Mouse (Mus musculus) G1E (cell line): Measurements from ENCODE around the gene Gnb4. TPM values are rescaled to one million over a fixed set of nuclear protein-coding genes. Genes with fewer than 3 reads are reported as not detected.
A peak's percentile ranks its signal among the peaks of the same experiment; 100 is the strongest.

Experiments
- ATAC-seq: 2 replicates; pipeline ENCODE4 v1.8.0; 2016; ENCODE audit warnings: mild to moderate bottlenecking; ENCODE audit not compliant: insufficient number of reproducible peaks, poor library complexity, low FRiP score, severe bottlenecking; ENCODE audit errors: extremely low read depth
- DNase-seq: peaks from one replicate; pipeline ENCODE4 v3.0.0; 2012; ENCODE audit warnings: low spot score
- H3K27me3 ChIP-seq: 2 replicates; pipeline ENCODE4 v1.6.1; 2012; ENCODE audit warnings: mild to moderate bottlenecking, low read length, inconsistent platforms; ENCODE audit not compliant: insufficient read depth
- H3K36me3 ChIP-seq: replicated peaks from 2 replicates; pipeline ENCODE3; 2012; ENCODE audit warnings: mild to moderate bottlenecking, inconsistent platforms
- H3K4me1 ChIP-seq: 2 replicates; pipeline ENCODE4 v1.6.1; 2012; ENCODE audit warnings: low read depth, low read length, inconsistent platforms, mixed read lengths; ENCODE audit not compliant: insufficient read depth
- H3K4me3 ChIP-seq: 2 replicates; pipeline ENCODE4 v1.5.1; 2012; ENCODE audit warnings: low read depth, mild to moderate bottlenecking, inconsistent platforms, low read length, moderate library complexity, mixed read lengths
- H3K9me3 ChIP-seq: replicated peaks from 2 replicates; pipeline ENCODE4 v1.6.1; 2012; ENCODE audit warnings: inconsistent platforms
- CTCF ChIP-seq: IDR thresholded peaks from 2 replicates; pipeline ENCODE4 v1.5.1; 2012; ENCODE audit warnings: low read depth, low read length, inconsistent platforms, mixed read lengths
- GATA1 ChIP-seq: IDR thresholded peaks from 2 replicates; pipeline ENCODE4 v1.6.1; 2012; ENCODE audit warnings: borderline replicate concordance, low read length, inconsistent platforms, mixed read lengths
- GATA2 ChIP-seq: IDR thresholded peaks from 2 replicates; pipeline ENCODE4 v1.6.1; 2012; ENCODE audit warnings: low read depth, low read length, inconsistent platforms, borderline replicate concordance
- POLR2AphosphoS5 ChIP-seq: IDR thresholded peaks from 2 replicates; pipeline ENCODE4 v1.6.1; 2012; ENCODE audit warnings: low read depth, low read length, inconsistent platforms; ENCODE audit not compliant: insufficient replicate concordance
- TAL1 ChIP-seq: conservative IDR thresholded peaks from 2 replicates; pipeline ENCODE4 v1.6.1; 2012; ENCODE audit warnings: low read depth, low read length, inconsistent platforms, mixed read lengths
- polyA plus RNA-seq: library from polyadenylated mRNA; stranded (reverse); fragments of >175 nt; gene quantifications from 2 replicates; pipeline ENCODE4 v1.2.3, GENCODE M21; 2012
- total RNA-seq, 2 experiments: library from RNA; stranded (forward) in 1 of 2; stranded (reverse) in 1 of 2; fragments of 200-1000 nt in 1 of 2; fragments of >200 nt in 1 of 2; fragmentation: Nextera tagmentation in 1 of 2; gene quantifications; 2 replicates each; pipeline ENCODE4 v1.2.3; 2014 to 2017

The Gnb4 gene
- total and polyA plus RNA-seq, 3 experiments, result 0.36 to 46.4 (median 1.7) TPM

DNA sequence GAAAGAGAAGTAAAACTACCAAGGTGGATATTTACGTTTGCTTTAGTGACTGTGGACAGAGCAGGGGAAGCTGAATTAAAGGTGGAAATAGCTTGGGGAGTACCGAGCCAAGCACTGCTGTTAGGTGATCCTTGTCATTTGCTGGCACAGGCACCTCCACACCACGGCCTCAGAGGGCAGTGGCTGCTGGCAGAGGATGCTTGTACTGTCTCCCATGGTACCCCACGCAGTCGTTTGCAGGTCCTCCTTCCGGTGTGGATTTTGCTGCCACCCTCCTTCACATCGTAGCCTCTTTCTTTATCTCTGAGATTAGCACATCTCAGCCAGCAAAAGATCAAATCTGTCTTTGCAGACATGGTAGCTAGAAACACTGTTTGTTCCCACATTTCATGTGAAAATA is 42.0 kb upstream of the Gnb4 start:
- H3K36me3 ChIP-seq, result no peaks in the 10 kb centered on the region

DNA sequence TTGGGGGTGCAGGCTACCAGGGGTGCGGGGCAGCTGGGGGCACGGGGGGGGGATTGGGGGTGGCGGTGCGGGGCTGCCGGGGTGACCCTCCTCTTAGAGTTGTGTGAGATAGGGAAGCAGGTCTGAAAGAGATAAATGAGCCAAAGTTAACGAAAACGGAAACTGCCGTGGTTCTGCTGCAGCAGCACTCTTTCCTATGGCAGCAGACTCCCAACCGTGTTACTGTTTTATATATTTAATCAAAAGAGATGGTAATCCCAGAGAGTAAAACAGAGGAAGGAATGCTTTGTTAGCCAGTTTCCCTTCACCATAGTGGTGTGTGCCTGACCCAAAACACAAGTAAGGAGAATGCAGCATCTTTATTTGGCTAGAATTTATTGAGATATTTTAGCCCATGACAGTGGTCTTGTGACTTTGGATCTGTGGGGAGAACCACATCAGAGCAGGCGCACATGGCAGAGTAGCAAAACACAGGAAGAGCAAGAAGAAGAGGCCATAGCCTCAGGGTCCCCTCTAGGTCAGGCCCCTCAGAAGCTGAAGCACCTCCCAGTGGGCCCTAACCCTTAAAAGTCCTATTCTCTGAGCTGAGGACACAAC is 40.1 kb upstream of the Gnb4 start:
- no peak for DNase-seq
- no peak for ATAC-seq
- Histone ChIP-seq H3K4me3 (no peak overlapping the region), H3K27me3 (peaks cover 3% of the 10 kb centered on the region; the same call in 1 of the 2 replicates), H3K4me1 (peaks cover 16% of the 10 kb centered on the region), H3K9me3 (no peaks in the 10 kb centered on the region), H3K36me3 (no peaks in the 10 kb centered on the region)
- TF ChIP-seq TAL1 (no peak), POLR2AphosphoS5 (no peak), GATA2 (no peak), GATA1 (no peak), CTCF (no peak)

More for the DNA sequence above, 42.0 kb upstream of the Gnb4 start:
- Histone ChIP-seq H3K4me3 (no peak overlapping the region), H3K27me3 (peaks cover 5% of the 10 kb centered on the region; the same call in 1 of the 2 replicates), H3K4me1 (peaks cover 16% of the 10 kb centered on the region), H3K9me3 (no peaks in the 10 kb centered on the region)
- no peak for DNase-seq
- TF ChIP-seq TAL1, result no peak
- no peak for TF ChIP-seq GATA1
- TF ChIP-seq POLR2AphosphoS5, result no peak
- TF ChIP-seq GATA2, result no peak
- no peak for TF ChIP-seq CTCF
- no peak for ATAC-seq

DNA sequence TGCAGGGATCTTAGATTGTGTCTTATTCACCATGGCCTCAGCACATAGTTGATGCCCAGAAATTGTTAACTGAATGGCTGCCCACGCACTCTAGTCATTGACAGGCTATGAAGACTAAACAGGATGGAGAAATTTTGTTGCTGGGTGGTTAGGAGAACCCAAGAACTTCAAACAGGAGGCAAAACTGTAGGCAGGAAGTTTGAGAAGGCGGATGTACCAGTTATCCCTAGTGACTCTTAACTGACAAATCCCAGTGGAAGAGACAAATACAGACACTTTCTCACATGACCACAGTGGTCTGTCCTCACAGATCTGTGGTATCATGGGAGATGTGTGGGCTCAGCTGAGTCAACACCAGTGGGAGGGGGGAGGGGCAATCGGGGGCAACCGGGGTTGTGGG is 39.6 kb upstream of the Gnb4 start:
- ATAC-seq (peak; percentile 17; the same call in 1 of the 2 replicates), DNase-seq (no peak)
- Histone ChIP-seq H3K36me3 (no peaks in the 10 kb centered on the region), H3K9me3 (no peaks in the 10 kb centered on the region), H3K4me3 (no peak overlapping the region), H3K27me3 (peaks cover 3% of the 10 kb centered on the region; the same call in 1 of the 2 replicates), H3K4me1 (peaks cover 13% of the 10 kb centered on the region)
- TF ChIP-seq GATA2 (no peak), TAL1 (no peak), CTCF (no peak), GATA1 (no peak), POLR2AphosphoS5 (no peak)

DNA sequence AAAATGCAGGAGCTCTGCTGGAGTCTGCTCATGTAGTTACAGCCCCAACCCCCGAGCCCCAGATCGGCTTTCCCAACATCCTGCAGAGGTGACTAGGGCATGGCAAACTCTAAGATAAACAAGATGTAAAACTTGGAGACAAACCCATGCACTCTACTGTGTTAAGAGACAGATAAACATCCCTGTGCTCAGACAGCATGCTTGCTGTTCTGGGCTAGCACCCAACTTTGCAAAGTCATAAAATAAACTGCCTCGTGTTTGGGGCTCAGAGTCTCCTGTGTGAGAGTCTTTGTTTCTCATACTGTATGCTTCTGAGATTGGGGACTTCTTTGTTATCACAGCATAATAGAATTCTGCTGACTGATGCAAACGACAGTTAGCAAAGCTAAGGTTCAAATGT is 36.4 kb upstream of the Gnb4 start:
- Histone ChIP-seq H3K4me3 (no peak overlapping the region), H3K27me3 (peaks cover 4% of the 10 kb centered on the region; the same call in 1 of the 2 replicates), H3K4me1 (no peaks in the 10 kb centered on the region), H3K36me3 (no peaks in the 10 kb centered on the region), H3K9me3 (no peaks in the 10 kb centered on the region)
- no peak for TF ChIP-seq TAL1
- TF ChIP-seq GATA1, result no peak
- TF ChIP-seq POLR2AphosphoS5, result no peak
- TF ChIP-seq GATA2, result no peak
- no peak for TF ChIP-seq CTCF
- ATAC-seq, result no peak
- no peak for DNase-seq

DNA sequence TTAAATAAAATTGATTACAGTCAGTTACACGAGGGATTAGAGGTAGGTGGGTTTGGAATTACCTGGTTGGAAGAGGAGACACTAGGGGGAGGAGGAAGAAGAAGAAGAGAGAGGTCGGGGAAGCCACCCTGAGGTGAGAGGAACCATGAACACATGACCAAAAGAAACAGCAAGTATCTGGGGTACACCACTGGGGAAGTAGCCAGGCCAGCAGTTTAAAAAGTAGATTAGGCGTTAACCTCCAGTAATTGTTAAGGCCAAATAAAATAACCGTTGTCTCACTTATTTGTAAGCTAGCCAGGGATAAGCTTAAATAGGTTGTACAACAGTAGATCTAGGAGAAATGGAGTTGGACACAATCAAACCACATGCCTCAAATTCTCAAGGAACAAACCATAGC is 32.9 kb upstream of the Gnb4 start:
- no peak for DNase-seq
- TF ChIP-seq TAL1 (no peak), GATA2 (no peak), CTCF (no peak), GATA1 (no peak), POLR2AphosphoS5 (no peak)
- H3K4me3 ChIP-seq, result no peak overlapping the region
- H3K27me3 ChIP-seq, result peaks cover 4% of the 10 kb centered on the region; the same call in 1 of the 2 replicates
- ATAC-seq, result no peak
- H3K4me1 ChIP-seq, result no peaks in the 10 kb centered on the region
- no peaks in the 10 kb centered on the region for H3K9me3 ChIP-seq
- H3K36me3 ChIP-seq, result no peaks in the 10 kb centered on the region

DNA sequence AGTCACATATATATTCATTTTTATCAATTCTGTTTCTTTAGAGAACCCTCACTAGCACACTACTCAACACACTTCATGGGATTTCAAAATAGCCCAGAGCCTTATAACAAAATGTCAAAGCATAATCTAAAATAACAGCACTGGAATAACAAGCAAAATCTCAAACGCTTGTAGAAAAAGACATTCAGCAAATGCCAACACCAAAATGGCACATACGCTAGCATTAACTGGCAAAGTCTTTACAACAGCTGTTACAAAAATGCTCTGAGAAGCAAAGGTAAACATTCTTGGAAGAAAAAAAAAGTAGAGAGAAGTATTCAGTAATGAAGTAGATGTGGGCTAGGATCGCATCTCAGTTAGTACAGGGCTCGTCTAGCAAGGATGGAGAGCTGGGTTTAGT is 30.5 kb upstream of the Gnb4 start:
- no peak overlapping the region for H3K4me3 ChIP-seq
- H3K27me3 ChIP-seq, result peaks cover 4% of the 10 kb centered on the region; the same call in 1 of the 2 replicates
- no peak for TF ChIP-seq TAL1
- TF ChIP-seq CTCF, result no peak
- TF ChIP-seq GATA1, result no peak
- no peak for TF ChIP-seq GATA2
- TF ChIP-seq POLR2AphosphoS5, result no peak
- H3K4me1 ChIP-seq, result no peaks in the 10 kb centered on the region
- no peaks in the 10 kb centered on the region for H3K9me3 ChIP-seq
- ATAC-seq (no peak), DNase-seq (no peak)
- no peaks in the 10 kb centered on the region for H3K36me3 ChIP-seq

DNA sequence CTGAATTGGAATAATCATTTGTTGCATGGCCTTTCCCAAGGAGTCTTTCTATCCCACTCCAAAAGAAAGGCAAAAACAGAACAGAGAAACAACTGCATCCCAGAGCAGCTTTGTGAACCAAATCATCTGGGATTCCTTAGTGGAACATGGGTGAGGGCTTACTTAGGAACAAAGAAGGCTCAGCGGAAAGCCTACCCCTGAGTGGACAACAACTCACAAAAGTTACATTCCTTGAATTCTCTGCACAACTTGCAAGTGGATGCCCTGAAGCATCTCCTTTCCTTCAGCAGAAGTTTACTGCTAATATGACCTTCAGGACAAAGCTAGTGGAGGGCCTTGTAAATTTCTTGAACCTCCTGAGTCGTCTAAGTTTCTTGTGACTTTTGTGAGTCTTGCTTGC is 28.4 kb upstream of the Gnb4 start:
- no peak for DNase-seq
- Histone ChIP-seq H3K4me1 (no peaks in the 10 kb centered on the region), H3K36me3 (no peaks in the 10 kb centered on the region), H3K4me3 (no peak overlapping the region), H3K9me3 (no peaks in the 10 kb centered on the region), H3K27me3 (peaks cover 4% of the 10 kb centered on the region; the same call in 1 of the 2 replicates)
- no peak for ATAC-seq
- TF ChIP-seq GATA1 (no peak), GATA2 (no peak), POLR2AphosphoS5 (no peak), CTCF (no peak), TAL1 (no peak)
